Mouse (Mus musculus) liver, embryonic 14.5 days (tissue): Measurements from ENCODE around the gene Parva. TPM values are rescaled to one million over a fixed set of nuclear protein-coding genes. Genes with fewer than 3 reads are reported as not detected.

Experiments
- ATAC-seq: fragments of 200-750 bp; cut with Nextera tagmentation; 2 replicates; pipeline ENCODE4 v1.8.0; 2017; ENCODE audit warnings: moderate number of reproducible peaks, mild to moderate bottlenecking, moderate library complexity; ENCODE audit not compliant: insufficient read depth
- DNase-seq, 3 experiments: peaks; one replicate each; pipeline ENCODE4 v3.0.0-alpha.2; 2012 to 2013; ENCODE audit warnings: low read depth in 3 of 3, low spot score in 3 of 3
- H3K27ac ChIP-seq: fragments of 300-500 bp; sonication (generic); 2 replicates; pipeline ENCODE4 v1.5.1; 2014; ENCODE audit warnings: moderate library complexity, mild to moderate bottlenecking, control low read depth, inconsistent platforms
- H3K27me3 ChIP-seq: fragments of 300-500 bp; sonication (generic); 2 replicates; pipeline ENCODE4 v1.6.1; 2014; ENCODE audit warnings: mild to moderate bottlenecking, low read length, moderate library complexity; ENCODE audit not compliant: control insufficient read depth, insufficient read depth
- H3K36me3 ChIP-seq: fragments of 300-500 bp; sonication (generic); replicated peaks from 2 replicates; pipeline ENCODE4 v1.6.1; 2014; ENCODE audit warnings: low read depth; ENCODE audit not compliant: control insufficient read depth, insufficient read depth
- H3K4me1 ChIP-seq, 2 experiments: fragments of 200-500 bp in 1 of 2; fragments of 300-500 bp in 1 of 2; sonication (generic) in 1 of 2; replicated peaks; 2 replicates each; pipeline ENCODE4 v1.6.1; 2012 to 2014; ENCODE audit warnings: antibody characterized with exemption in 1 of 2, inconsistent platforms in 1 of 2, low read length in 1 of 2; ENCODE audit not compliant: control insufficient read depth in 2 of 2, insufficient read depth in 2 of 2
- H3K4me2 ChIP-seq: fragments of 300-500 bp; sonication (generic); 2 replicates; pipeline ENCODE4 v1.6.1; 2014; ENCODE audit warnings: low read depth, mild to moderate bottlenecking, control low read depth, moderate library complexity
- H3K4me3 ChIP-seq, 2 experiments: fragments of 200-500 bp in 1 of 2; fragments of 300-500 bp in 1 of 2; sonication (generic) in 1 of 2; 2 replicates each; pipeline ENCODE4 v1.5.1; 2012 to 2014; ENCODE audit warnings: low read depth in 2 of 2, low read length in 2 of 2, mild to moderate bottlenecking in 2 of 2, control low read depth in 1 of 2, inconsistent platforms in 1 of 2, moderate library complexity in 1 of 2; ENCODE audit not compliant: insufficient read depth in 1 of 2
- H3K9ac ChIP-seq: fragments of 300-500 bp; sonication (generic); replicated peaks from 2 replicates; pipeline ENCODE4 v1.6.1; 2014; ENCODE audit warnings: mild to moderate bottlenecking, control low read depth, moderate library complexity
- H3K9me3 ChIP-seq: fragments of 300-500 bp; sonication (generic); 2 replicates; pipeline ENCODE4 v1.6.1; 2016; ENCODE audit warnings: low read length, mixed read lengths; ENCODE audit not compliant: control insufficient read depth
- CTCF ChIP-seq: IDR thresholded peaks from 2 replicates; pipeline ENCODE4 v1.5.1; 2016; ENCODE audit warnings: antibody characterized with exemption, low read depth, control low read depth
- EP300 ChIP-seq: IDR thresholded peaks from 2 replicates; pipeline ENCODE4 v1.6.1; 2016; ENCODE audit warnings: antibody characterized with exemption, low read depth
- WGBS: fragments of 180-500 bp; shearing (Covaris S2); extraction: QIAGEN DNeasy Blood & Tissue Kit; methylation state at CpG from one replicate; pipeline ENCODE4 v1.1.7; 2014; ENCODE audit not compliant: insufficient replicate concordance; 5-methylcytosine and 5-hydroxymethylcytosine counted together
- polyA plus RNA-seq, 2 experiments: library from polyadenylated mRNA; depleted of rRNA in 1 of 2; stranded (reverse) in 1 of 2; unstranded in 1 of 2; fragments of >200 nt; fragmentation: Nextera tagmentation in 1 of 2; extraction: Ambion mirVana in 1 of 2; gene quantifications; 2 replicates each; pipeline versions ENCODE4 v1.2.1 to v1.2.3; 2012 to 2014

The Parva gene
- polyA plus RNA-seq, 2 experiments = 3.6 to 4.7 TPM

GRCm38 (mm10) chr7:112388363-112388875 lies 38.9 kb upstream of the Parva start:
- H3K36me3 ChIP-seq = no peaks in the 10 kb centered on the region
- H3K9me3 ChIP-seq = no peaks in the 10 kb centered on the region
- no peak overlapping the region for H3K4me2 ChIP-seq
- H3K4me3 ChIP-seq = no peak overlapping the region
- H3K4me1 ChIP-seq = peaks cover 0 to 8% of the 10 kb centered on the region in 2 experiments; a peak in 2 of 4 replicates
- 26% methylated on average over 5 of the region's 5 CpGs for WGBS
- DNase-seq (no peak), ATAC-seq (no peak)
- H3K27me3 ChIP-seq = no peaks in the 10 kb centered on the region
- TF ChIP-seq EP300 (no peak), CTCF (no peak)
- H3K27ac ChIP-seq = no peak overlapping the region
- no peak overlapping the region for H3K9ac ChIP-seq

- Histone ChIP-seq H3K4me2 (no peak overlapping the region), H3K9ac (no peak overlapping the region), H3K27me3 (no peaks in the 10 kb centered on the region), H3K36me3 (no peaks in the 10 kb centered on the region), H3K9me3 (no peaks in the 10 kb centered on the region), H3K4me3 (no peak overlapping the region), H3K27ac (no peak overlapping the region), H3K4me1 (peaks cover 0 to 8% of the 10 kb centered on the region in 2 experiments; a peak in 2 of 4 replicates)
- no peak for DNase-seq
- ATAC-seq = no peak
- TF ChIP-seq CTCF (no peak), EP300 (no peak)
- 46% methylated on average over 6 of the region's 6 CpGs for WGBS
Observed at GRCm38 (mm10) chr7:112389611-112390251, 37.6 kb upstream of the Parva start.

GRCm38 (mm10) chr7:112390252-112390936 lies 36.9 kb upstream of the Parva start:
- peaks cover 0 to 8% of the 10 kb centered on the region in 2 experiments; a peak in 2 of 4 replicates for H3K4me1 ChIP-seq
- H3K36me3 ChIP-seq = no peaks in the 10 kb centered on the region
- no peak overlapping the region for H3K4me2 ChIP-seq
- no peak overlapping the region for H3K4me3 ChIP-seq
- WGBS = 40% methylated on average over 11 of the region's 11 CpGs
- TF ChIP-seq EP300 = no peak
- no peak for TF ChIP-seq CTCF
- H3K27me3 ChIP-seq = no peaks in the 10 kb centered on the region
- ATAC-seq (no peak), DNase-seq (no peak)
- H3K9me3 ChIP-seq = no peaks in the 10 kb centered on the region
- no peak overlapping the region for H3K27ac ChIP-seq
- no peak overlapping the region for H3K9ac ChIP-seq

GRCm38 (mm10) chr7:112390937-112391605 lies 36.2 kb upstream of the Parva start:
- WGBS = 32% methylated on average over 6 of the region's 6 CpGs
- H3K9ac ChIP-seq = no peak overlapping the region
- DNase-seq (no peak), ATAC-seq (no peak)
- no peak overlapping the region for H3K4me3 ChIP-seq
- H3K9me3 ChIP-seq = no peaks in the 10 kb centered on the region
- no peak overlapping the region for H3K4me2 ChIP-seq
- H3K27ac ChIP-seq = no peak overlapping the region
- no peaks in the 10 kb centered on the region for H3K27me3 ChIP-seq
- no peaks in the 10 kb centered on the region for H3K36me3 ChIP-seq
- TF ChIP-seq CTCF = no peak
- H3K4me1 ChIP-seq = peaks cover 0 to 8% of the 10 kb centered on the region in 2 experiments; a peak in 2 of 4 replicates

- WGBS = 66% methylated on average over 3 of the region's 3 CpGs
- Histone ChIP-seq H3K9me3 (no peaks in the 10 kb centered on the region), H3K9ac (no peak overlapping the region), H3K4me2 (no peak overlapping the region), H3K27me3 (no peaks in the 10 kb centered on the region), H3K4me1 (no peaks in the 10 kb centered on the region), H3K27ac (no peak overlapping the region), H3K4me3 (no peak overlapping the region), H3K36me3 (no peaks in the 10 kb centered on the region)
- no peak for DNase-seq
- no peak for ATAC-seq
- no peak for TF ChIP-seq EP300
- no peak for TF ChIP-seq CTCF
Observed at GRCm38 (mm10) chr7:112397786-112398185, 29.5 kb upstream of the Parva start.
